Mouse (Mus musculus) bone marrow, adult 2 months (tissue): Measurements from ENCODE around the gene Kat2b.

Source experiments
- CTCF ChIP-seq: fragments of 200-500 bp; IDR thresholded peaks from 2 replicates; pipeline ENCODE4 v1.5.1; 2011; ENCODE audit warnings: low read length, control low read depth; ENCODE audit not compliant: control insufficient read depth, insufficient read depth
- POLR2A ChIP-seq: fragments of 200-500 bp; IDR thresholded peaks from 2 replicates; pipeline ENCODE4 v1.6.1; 2011; ENCODE audit warnings: low read depth, mild to moderate bottlenecking, control low read depth, low read length, borderline replicate concordance; ENCODE audit not compliant: control insufficient read depth

DNA sequence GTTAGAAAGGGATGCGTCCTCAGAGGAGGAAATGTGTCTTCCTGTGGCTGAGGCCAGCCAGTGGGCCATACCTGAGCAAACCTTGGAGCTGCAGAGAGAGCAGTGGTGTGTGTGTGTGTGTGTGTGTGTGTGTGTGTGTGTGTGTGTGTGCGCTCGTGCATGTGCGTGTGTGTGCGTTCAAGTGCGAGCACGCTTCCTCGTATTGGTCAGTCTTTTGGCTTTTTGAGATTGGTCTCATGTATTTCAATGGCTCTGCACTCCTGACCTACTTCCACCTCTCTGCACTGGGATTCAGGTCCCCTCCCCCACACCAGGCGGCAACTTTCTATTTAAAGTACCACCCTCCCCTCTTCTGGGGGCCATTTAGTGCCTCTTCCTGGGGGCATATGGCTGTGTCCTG is 12.1 kb downstream of the Kat2b start:
- TF ChIP-seq CTCF (no peak), POLR2A (no peak)
